Mouse (Mus musculus) lung, postnatal 4 days (tissue): ENCODE data around the gene Gm7971.
"Not testable (repeated sequence)": the region's sequence is repeated elsewhere in the genome, so short reads cannot be mapped to it uniquely, and the experiment has no call there.

Experiments used
- DNase-seq, 2 experiments: peaks; one replicate each; pipeline ENCODE4 v3.0.0; 2021

Gm7971 gene

GRCm38 (mm10) chr5:95594775-95595174, at the start of gene Gm7971:
TSS of gene Gm7971 (minus strand) at chr5:95594875.
- DNase-seq: not testable (repeated sequence)
